15 mouse cellular contexts compared by ENCODE assay signal in genomic region chr4:149944214-149944613, GRCm38 (mm10). TPM values are rescaled to one million over a fixed set of nuclear protein-coding genes. Genes with fewer than 3 reads are reported as not detected.
DNase-seq lines count a peak whose midpoint lies in the region; ATAC-seq and TF ChIP-seq lines count a peak whose summit lies in the region.
"Had no signal": no experiment of that assay in that cellular context is flagged by ENCODE, and none has a peak within 500 bp of the region (broad histone marks: within the 10 kb centered on the region; RNA-seq: fewer than 3 reads in every experiment).

No protein-coding gene starts in this region.

- peak overlapping the region; percentile 57 for H3K27ac ChIP-seq in forebrain, embryonic 10.5 days
- H3K27ac ChIP-seq in forebrain, embryonic 16.5 days (ENCODE audit: low read length), result no peak overlapping the region
- H3K27ac ChIP-seq in midbrain, embryonic 14.5 days (replicated peaks; ENCODE audit: low read depth, low read length), result no peak overlapping the region
- no peak overlapping the region for H3K27ac ChIP-seq in midbrain, embryonic 15.5 days
- no peak overlapping the region for H3K27ac ChIP-seq in hindbrain, postnatal 0 days
- H3K27ac ChIP-seq in stomach, embryonic 15.5 days, result peak overlapping the region; percentile 60; the same call in 1 of the 2 replicates
- H3K27ac ChIP-seq: forebrain, embryonic 13.5 days had no signal

- no peak for TF ChIP-seq CTCF in hindbrain, postnatal 0 days (IDR thresholded peaks at IDR 0.05; ENCODE audit: low read depth)

- H3K4me1 ChIP-seq in forebrain, embryonic 10.5 days, result peaks cover 70% of the 10 kb centered on the region
- H3K4me1 ChIP-seq in forebrain, embryonic 16.5 days (replicated peaks; ENCODE audit: control insufficient read depth, insufficient read depth, low read length), result peaks cover 11% of the 10 kb centered on the region
- peaks cover 20% of the 10 kb centered on the region for H3K4me1 ChIP-seq in midbrain, embryonic 14.5 days (ENCODE audit: control insufficient read depth, insufficient read depth, low read length)
- H3K4me1 ChIP-seq in midbrain, embryonic 15.5 days, result peaks cover 19% of the 10 kb centered on the region
- peaks cover 11% of the 10 kb centered on the region for H3K4me1 ChIP-seq in hindbrain, postnatal 0 days (ENCODE audit: insufficient read depth, low read length)
- peaks cover 38% of the 10 kb centered on the region for H3K4me1 ChIP-seq in stomach, embryonic 15.5 days

- peaks cover 29% of the 10 kb centered on the region for H3K27me3 ChIP-seq in forebrain, embryonic 10.5 days (ENCODE audit: poor library complexity, severe bottlenecking)
- H3K27me3 ChIP-seq in forebrain, embryonic 16.5 days (replicated peaks; ENCODE audit: control insufficient read depth, insufficient read depth, low read length), result no peaks in the 10 kb centered on the region
- no peaks in the 10 kb centered on the region for H3K27me3 ChIP-seq in midbrain, embryonic 14.5 days (ENCODE audit: control insufficient read depth, insufficient read depth, low read length)
- no peaks in the 10 kb centered on the region for H3K27me3 ChIP-seq in midbrain, embryonic 15.5 days (replicated peaks)
- no peaks in the 10 kb centered on the region for H3K27me3 ChIP-seq in hindbrain, postnatal 0 days (ENCODE audit: insufficient read depth, low read length)
- H3K27me3 ChIP-seq in stomach, embryonic 15.5 days (replicated peaks), result no peaks in the 10 kb centered on the region

- no peak overlapping the region for H3K9ac ChIP-seq in forebrain, embryonic 16.5 days (replicated peaks; ENCODE audit: low read depth, low read length)
- no peak overlapping the region for H3K9ac ChIP-seq in midbrain, embryonic 14.5 days (replicated peaks; ENCODE audit: low read length)
- no peak overlapping the region for H3K9ac ChIP-seq in midbrain, embryonic 15.5 days
- no peak overlapping the region for H3K9ac ChIP-seq in hindbrain, postnatal 0 days (replicated peaks; ENCODE audit: low read length)
- H3K9ac ChIP-seq in stomach, embryonic 15.5 days, result no peak overlapping the region
- H3K9ac ChIP-seq: forebrain, embryonic 13.5 days had no signal

- no peak overlapping the region for H3K4me2 ChIP-seq in forebrain, embryonic 16.5 days (ENCODE audit: low read length)
- no peak overlapping the region for H3K4me2 ChIP-seq in midbrain, embryonic 14.5 days (ENCODE audit: low read length)
- H3K4me2 ChIP-seq in midbrain, embryonic 15.5 days, result no peak overlapping the region
- no peak overlapping the region for H3K4me2 ChIP-seq in hindbrain, postnatal 0 days (ENCODE audit: low read depth, low read length)
- H3K4me2 ChIP-seq in stomach, embryonic 15.5 days, result no peak overlapping the region
- H3K4me2 ChIP-seq: forebrain, embryonic 13.5 days had no signal

- no peaks in the 10 kb centered on the region for H3K36me3 ChIP-seq in forebrain, embryonic 10.5 days (replicated peaks)
- H3K36me3 ChIP-seq in forebrain, embryonic 16.5 days (ENCODE audit: control insufficient read depth, insufficient read depth), result no peaks in the 10 kb centered on the region
- no peaks in the 10 kb centered on the region for H3K36me3 ChIP-seq in midbrain, embryonic 14.5 days (ENCODE audit: control insufficient read depth, insufficient read depth, low read length)
- H3K36me3 ChIP-seq in midbrain, embryonic 15.5 days (replicated peaks), result no peaks in the 10 kb centered on the region
- H3K36me3 ChIP-seq in hindbrain, postnatal 0 days (ENCODE audit: insufficient read depth, low read length), result no peaks in the 10 kb centered on the region
- no peaks in the 10 kb centered on the region for H3K36me3 ChIP-seq in stomach, embryonic 15.5 days

- H3K9me3 ChIP-seq in forebrain, embryonic 10.5 days, result no peaks in the 10 kb centered on the region
- no peaks in the 10 kb centered on the region for H3K9me3 ChIP-seq in forebrain, embryonic 16.5 days (ENCODE audit: control insufficient read depth, low read length)
- no peaks in the 10 kb centered on the region for H3K9me3 ChIP-seq in midbrain, embryonic 14.5 days (ENCODE audit: control insufficient read depth, low read length)
- H3K9me3 ChIP-seq in midbrain, embryonic 15.5 days, result no peaks in the 10 kb centered on the region
- H3K9me3 ChIP-seq in hindbrain, postnatal 0 days (ENCODE audit: low read length), result no peaks in the 10 kb centered on the region
- no peaks in the 10 kb centered on the region for H3K9me3 ChIP-seq in stomach, embryonic 15.5 days
- H3K9me3 ChIP-seq: forebrain, embryonic 13.5 days had no signal

- WGBS in forebrain, embryonic 10.5 days, result 35% methylated on average over 12 of the region's 12 CpGs
- 32% methylated on average over 12 of the region's 12 CpGs for WGBS in forebrain, embryonic 16.5 days
- 25% methylated on average over 12 of the region's 12 CpGs for WGBS in midbrain, embryonic 14.5 days
- WGBS in midbrain, embryonic 15.5 days, result 23% methylated on average over 12 of the region's 12 CpGs
- WGBS in hindbrain, postnatal 0 days, result 41% methylated on average over 12 of the region's 12 CpGs
- WGBS in stomach, embryonic 15.5 days, result 49% methylated on average over 12 of the region's 12 CpGs

- DNase-seq in forebrain, embryonic 10.5 days (ENCODE audit: extremely low spot score, low spot score), result no peak
- DNase-seq in midbrain, embryonic 14.5 days, result peak; percentile 65
- peak; percentile 35 for DNase-seq in hindbrain, postnatal 0 days (ENCODE audit: low spot score)
- no peak for DNase-seq in cerebellum, adult 18-20 months
- no peak for DNase-seq in cerebellum, postnatal 10 days
- DNase-seq: adrenal gland, postnatal 25 days; gastrocnemius, postnatal 36 days; kidney, adult 2 months; layer of hippocampus, adult 9-11 months; lung, adult 18-20 months had no signal

- no peak for ATAC-seq in forebrain, embryonic 16.5 days
- no peak for ATAC-seq in midbrain, embryonic 14.5 days (ENCODE audit: low FRiP score, low TSS enrichment)
- ATAC-seq in midbrain, embryonic 15.5 days (replicated peaks), result no peak
- no peak for ATAC-seq in hindbrain, postnatal 0 days
- no peak for ATAC-seq in stomach, embryonic 15.5 days (ENCODE audit: insufficient read depth, low FRiP score, low read depth)
- ATAC-seq: forebrain, embryonic 13.5 days had no signal

- H3K4me3 ChIP-seq in forebrain, embryonic 10.5 days, result no peak overlapping the region
- H3K4me3 ChIP-seq in forebrain, embryonic 16.5 days (replicated peaks; ENCODE audit: low read length), result no peak overlapping the region
- H3K4me3 ChIP-seq in midbrain, embryonic 14.5 days (replicated peaks; ENCODE audit: low read depth, low read length), result no peak overlapping the region
- H3K4me3 ChIP-seq in midbrain, embryonic 15.5 days, result no peak overlapping the region
- no peak overlapping the region for H3K4me3 ChIP-seq in hindbrain, postnatal 0 days (ENCODE audit: low read length)
- no peak overlapping the region for H3K4me3 ChIP-seq in stomach, embryonic 15.5 days (replicated peaks)
- H3K4me3 ChIP-seq: forebrain, embryonic 13.5 days; myocyte had no signal

RNA-seq across cellular contexts. Expression of gene Spsb1, which starts 10.6 kb away (rescaled TPM):
- polyA plus RNA-seq in forebrain, embryonic 10.5 days (2016; fragmentation: Nextera tagmentation; extraction: Ambion mirVana), result 9.0 and 11.2 TPM in 2 replicates
- polyA plus RNA-seq in forebrain, embryonic 16.5 days (2015; fragmentation: Nextera tagmentation; extraction: Ambion mirVana), result 5.8 and 7.0 TPM in 2 replicates
- 3.3 and 4.2 TPM in 2 replicates for polyA plus RNA-seq in midbrain, embryonic 14.5 days (2014; fragmentation: Nextera tagmentation; extraction: Ambion mirVana)
- polyA plus RNA-seq in midbrain, embryonic 15.5 days (2015; fragmentation: Nextera tagmentation; extraction: Ambion mirVana), result 4.8 and 5.2 TPM in 2 replicates
- 13.7 and 18.4 TPM in 2 replicates for total RNA-seq in hindbrain, postnatal 0 days (2014; rRNA removed)
- polyA plus RNA-seq in hindbrain, postnatal 0 days (2015; fragmentation: Nextera tagmentation; extraction: Ambion mirVana), result 8.9 and 9.2 TPM in 2 replicates
- polyA plus RNA-seq in stomach, embryonic 15.5 days (2015; fragmentation: Nextera tagmentation; extraction: Ambion mirVana), result 15.1 and 15.6 TPM in 2 replicates

Comparison
In these comparisons a context has a peak if more than half of its experiments do, and no peak if none do; other contexts are left out.
1. H3K27ac ChIP-seq: peak in forebrain, embryonic 10.5 days (single experiment) and stomach, embryonic 15.5 days (single experiment); none in forebrain, embryonic 16.5 days (single experiment), midbrain, embryonic 14.5 days (single experiment), midbrain, embryonic 15.5 days (single experiment) and hindbrain, postnatal 0 days (single experiment).
2. DNase-seq: peak in midbrain, embryonic 14.5 days (single experiment) and hindbrain, postnatal 0 days (single experiment); none in forebrain, embryonic 10.5 days (single experiment), cerebellum, adult 18-20 months (0 of 2) and cerebellum, postnatal 10 days (0 of 2).